Mouse (Mus musculus) urinary bladder, postnatal 10 days (tissue): Measurements from ENCODE around the gene Mgme1.

Experiments used
- DNase-seq: peaks from one replicate; pipeline ENCODE4 v3.0.0; 2022; ENCODE audit warnings: low spot score

Gene Mgme1

GRCm38 (mm10) chr2:144305721-144306294 is 35.3 kb downstream of the Mgme1 start:
- no peak for DNase-seq

GRCm38 (mm10) chr2:144308561-144308960 is 38.1 kb downstream of the Mgme1 start:
- DNase-seq = no peak

- DNase-seq = no peak
Observed at GRCm38 (mm10) chr2:144310273-144310672, 39.8 kb downstream of the Mgme1 start.

- DNase-seq = no peak
Observed at GRCm38 (mm10) chr2:144311372-144311771, 40.9 kb downstream of the Mgme1 start.

- no peak for DNase-seq
Observed at GRCm38 (mm10) chr2:144324218-144324617, 53.8 kb downstream of the Mgme1 start.

GRCm38 (mm10) chr2:144329451-144329850 is 59.0 kb downstream of the Mgme1 start:
- DNase-seq = no peak

GRCm38 (mm10) chr2:144329937-144330336 is 59.5 kb downstream of the Mgme1 start:
- no peak for DNase-seq

GRCm38 (mm10) chr2:144330352-144330959 is 60.0 kb downstream of the Mgme1 start:
- no peak for DNase-seq
